Mouse (Mus musculus): ENCODE measurements around the gene Irs1. TPM values are rescaled to one million over a fixed set of nuclear protein-coding genes. Genes with fewer than 3 reads are reported as not detected.
A peak's percentile ranks its signal among the peaks of the same experiment; 100 is the strongest.

Gene Irs1
- total RNA-seq, 4 experiments from 2014 or later, result 7.9 to 17.1 (median 13.2) TPM

- no peak for DNase-seq
Measured at GRCm38 (mm10) chr1:82288421-82288990, 2.7 kb downstream of the Irs1 start.

- DNase-seq, result no peak
Measured at GRCm38 (mm10) chr1:82287776-82288325, 3.4 kb downstream of the Irs1 start.

GRCm38 (mm10) chr1:82287052-82287775 is 4.0 kb downstream of the Irs1 start:
- DNase-seq, result no peak

GRCm38 (mm10) chr1:82286190-82287051 is 4.8 kb downstream of the Irs1 start:
- DNase-seq, result no peak

- no peak for DNase-seq
Measured at GRCm38 (mm10) chr1:82285461-82286189, 5.6 kb downstream of the Irs1 start.

- no peak for DNase-seq
Measured at GRCm38 (mm10) chr1:82284403-82284802, 6.8 kb downstream of the Irs1 start.

- DNase-seq, result no peak
Measured at GRCm38 (mm10) chr1:82283901-82284301, 7.3 kb downstream of the Irs1 start.

GRCm38 (mm10) chr1:82282992-82283611 is 8.1 kb downstream of the Irs1 start:
- DNase-seq, result peak; percentile 86

- DNase-seq, result no peak
Measured at GRCm38 (mm10) chr1:82281823-82282222, 9.4 kb downstream of the Irs1 start.

GRCm38 (mm10) chr1:82279768-82280167 is 11.4 kb downstream of the Irs1 start:
- DNase-seq, result no peak

- DNase-seq, result no peak
Measured at GRCm38 (mm10) chr1:82274361-82274760, 16.9 kb downstream of the Irs1 start.

GRCm38 (mm10) chr1:82273529-82273928 is 17.7 kb downstream of the Irs1 start:
- no peak for DNase-seq

- DNase-seq, result no peak
Measured at GRCm38 (mm10) chr1:82272231-82272630, 19.0 kb downstream of the Irs1 start.

- DNase-seq, result no peak
Measured at GRCm38 (mm10) chr1:82267547-82267946, 23.7 kb downstream of the Irs1 start.

GRCm38 (mm10) chr1:82262331-82262730 is 28.9 kb downstream of the Irs1 start:
- no peak for DNase-seq

GRCm38 (mm10) chr1:82261638-82262037 is 29.6 kb downstream of the Irs1 start:
- no peak for DNase-seq

GRCm38 (mm10) chr1:82261053-82261618 is 30.1 kb downstream of the Irs1 start:
- DNase-seq, result no peak

- no peak for DNase-seq
Measured at GRCm38 (mm10) chr1:82260055-82260454, 31.2 kb downstream of the Irs1 start.

- no peak for DNase-seq
Measured at GRCm38 (mm10) chr1:82258331-82258730, 32.9 kb downstream of the Irs1 start.

GRCm38 (mm10) chr1:82257457-82257856 is 33.8 kb downstream of the Irs1 start:
- no peak for DNase-seq

- no peak for DNase-seq
Measured at GRCm38 (mm10) chr1:82253789-82254445, 37.3 kb downstream of the Irs1 start.
